Mouse (Mus musculus): Measurements from ENCODE around the gene Arhgap44.

Gene Arhgap44

DNA sequence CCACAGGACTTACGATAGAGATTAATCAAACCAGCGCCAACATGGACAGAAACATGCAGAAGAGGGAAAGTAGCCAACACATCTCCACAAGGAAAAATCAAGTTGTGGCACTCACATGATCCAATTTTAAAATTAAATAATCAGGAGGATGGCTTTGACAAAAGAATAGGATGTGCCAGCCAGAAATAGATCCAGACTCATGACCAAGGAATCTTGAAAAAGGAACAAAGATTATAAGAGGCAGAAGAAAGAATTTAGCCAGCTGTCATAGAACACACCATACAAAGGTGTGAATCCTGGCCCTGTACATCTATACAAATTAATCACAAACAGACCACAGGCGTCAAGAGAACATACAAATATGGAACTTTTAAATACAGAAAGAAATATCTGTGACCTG, 82.5 kb downstream of the Arhgap44 start:
- DNase-seq: no peak

DNA sequence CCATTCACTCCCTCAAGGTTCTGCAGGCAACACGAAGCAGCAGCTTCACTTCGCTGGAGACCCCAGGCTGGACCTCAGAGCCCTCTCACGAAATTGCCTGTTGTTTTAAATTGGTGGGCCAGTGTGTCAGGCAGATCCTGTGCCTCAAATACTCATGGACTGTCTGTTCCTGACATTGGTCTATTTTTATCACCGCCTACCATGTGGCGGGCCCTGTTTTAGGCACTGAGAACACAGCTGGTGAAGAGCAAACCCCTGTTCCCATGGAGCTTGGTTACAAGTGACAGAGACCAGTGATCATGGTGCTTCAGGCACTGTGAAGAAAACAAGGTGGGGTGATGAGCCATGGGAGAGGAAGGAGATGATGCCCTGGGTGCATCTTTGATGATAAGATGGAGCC, 93.2 kb downstream of the Arhgap44 start:
- no peak for DNase-seq

DNA sequence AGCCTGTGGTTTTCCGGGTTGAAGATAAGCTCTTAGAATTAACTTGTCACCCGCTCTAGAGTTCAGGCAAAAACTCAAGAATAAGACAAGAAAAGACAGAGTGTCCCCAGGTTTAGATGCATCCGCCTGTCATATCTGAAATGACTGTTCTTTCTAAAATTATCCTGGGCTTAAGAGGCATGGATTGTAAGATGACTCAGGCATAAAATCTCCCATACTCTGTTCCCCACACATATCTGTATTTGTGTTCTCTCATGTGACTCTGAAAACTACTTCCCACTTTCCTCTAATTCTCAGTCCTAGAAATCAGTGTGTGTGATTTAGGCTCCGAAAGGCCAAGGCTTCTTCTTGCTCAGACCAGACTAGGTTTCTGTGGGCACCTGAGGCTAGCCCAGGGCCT, 93.7 kb downstream of the Arhgap44 start:
- no peak for DNase-seq

- DNase-seq: no peak
Measured at GRCm38 (mm10) chr11:65065201-65065600, 97.6 kb downstream of the Arhgap44 start.

DNA sequence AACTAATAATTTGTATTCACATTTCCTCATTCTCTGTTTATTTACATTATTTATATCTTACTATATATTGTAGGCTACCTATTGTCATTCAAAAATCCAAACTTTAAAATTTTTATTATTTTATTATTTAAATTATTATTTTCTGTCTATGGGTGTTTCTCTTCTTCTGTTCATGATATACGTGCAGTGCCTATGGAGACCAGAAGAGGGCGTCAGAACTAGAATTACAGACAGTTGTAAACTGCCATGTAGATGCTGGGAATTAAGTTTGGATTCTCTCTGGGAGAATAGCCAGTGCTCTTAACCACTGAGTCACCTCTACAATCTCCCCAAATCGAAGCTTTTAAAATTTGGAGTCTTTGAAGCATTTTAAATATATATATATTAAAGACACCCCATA, 101.3 kb downstream of the Arhgap44 start:
- no peak for DNase-seq

DNA sequence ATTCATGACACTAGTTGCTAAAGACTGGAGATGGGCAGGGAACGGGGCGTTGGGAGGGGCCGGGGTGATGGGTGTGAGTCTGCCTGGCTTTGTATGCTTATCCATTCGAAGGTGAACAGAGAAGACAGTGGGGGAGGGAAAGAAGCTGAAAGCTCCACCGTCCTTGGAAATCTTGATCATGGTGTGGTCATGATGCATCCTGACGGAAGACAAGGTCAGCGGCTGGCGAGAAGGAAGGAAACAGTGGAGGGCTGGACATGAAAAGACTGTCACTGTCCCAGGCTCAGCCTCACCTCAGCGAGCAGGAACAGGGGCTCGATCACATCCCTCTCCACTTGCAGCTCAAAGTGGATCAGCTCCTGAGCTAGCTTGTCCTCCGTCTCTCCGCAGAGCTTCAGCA, 103.2 kb downstream of the Arhgap44 start:
- DNase-seq: no peak

GRCm38 (mm10) chr11:65058224-65058908, 104.4 kb downstream of the Arhgap44 start:
- no peak for DNase-seq

GRCm38 (mm10) chr11:65055596-65055995, 107.2 kb downstream of the Arhgap44 start:
- DNase-seq: no peak

DNA sequence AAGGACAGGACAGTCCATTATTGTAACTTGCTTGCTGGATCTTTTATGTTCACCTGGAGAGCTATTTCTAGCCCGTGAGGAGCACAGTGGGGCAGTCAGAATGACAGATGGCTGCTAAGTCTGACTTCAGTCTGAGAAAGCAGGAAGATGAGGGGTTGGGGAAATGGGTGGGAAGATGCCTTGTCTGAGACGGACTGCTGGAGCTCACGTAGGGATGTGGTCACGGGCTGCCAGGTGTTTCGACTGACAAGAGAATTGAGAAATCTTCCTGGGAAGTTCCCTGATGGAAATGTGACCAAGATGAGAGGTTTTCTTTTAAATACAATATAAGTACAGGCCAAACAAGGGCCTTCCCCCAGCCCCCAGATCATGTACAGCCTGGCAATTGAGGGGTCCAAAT, 108.5 kb downstream of the Arhgap44 start:
- DNase-seq: peak; percentile 31

DNA sequence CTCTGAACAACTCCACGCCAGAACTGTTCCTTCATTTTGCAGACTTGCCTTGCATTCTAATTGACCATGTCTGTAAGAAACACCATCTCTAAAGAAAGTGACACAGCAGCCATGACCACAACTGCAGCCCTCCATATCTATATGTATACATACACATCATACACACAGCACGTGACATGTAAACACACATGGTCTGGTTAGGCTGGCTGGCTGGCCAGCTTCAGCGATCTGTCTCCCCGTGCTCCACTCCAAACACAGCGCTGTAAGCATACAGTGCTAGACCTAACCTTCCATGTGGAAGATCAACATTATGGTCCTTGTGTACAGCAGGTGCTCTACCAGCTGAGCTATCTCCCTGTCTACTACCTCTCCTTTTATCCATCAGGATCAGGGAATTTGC, 111.9 kb downstream of the Arhgap44 start:
- no peak for DNase-seq

DNA sequence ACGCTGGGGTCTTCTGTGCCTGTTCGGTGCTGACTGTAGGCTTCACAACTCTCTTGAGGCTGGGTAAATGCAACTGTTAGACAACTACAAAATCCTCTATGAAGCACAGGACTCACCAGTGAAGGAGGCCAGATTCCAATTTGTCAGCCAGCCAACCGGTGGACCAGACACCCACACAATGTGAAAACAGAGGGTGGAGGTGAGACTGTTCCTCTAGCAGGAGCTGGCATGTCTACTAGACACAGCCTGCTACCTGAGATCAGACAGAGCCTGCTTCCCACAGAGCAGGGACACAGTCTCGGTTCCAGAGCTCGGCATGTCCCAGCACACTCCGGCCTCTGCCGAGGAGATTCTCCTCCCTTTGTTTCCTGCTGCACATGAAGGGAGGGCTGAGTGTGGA, 113.7 kb downstream of the Arhgap44 start:
- DNase-seq: peak; percentile 88

GRCm38 (mm10) chr11:65040556-65040955, 122.2 kb downstream of the Arhgap44 start:
- peak; percentile 40 for DNase-seq

DNA sequence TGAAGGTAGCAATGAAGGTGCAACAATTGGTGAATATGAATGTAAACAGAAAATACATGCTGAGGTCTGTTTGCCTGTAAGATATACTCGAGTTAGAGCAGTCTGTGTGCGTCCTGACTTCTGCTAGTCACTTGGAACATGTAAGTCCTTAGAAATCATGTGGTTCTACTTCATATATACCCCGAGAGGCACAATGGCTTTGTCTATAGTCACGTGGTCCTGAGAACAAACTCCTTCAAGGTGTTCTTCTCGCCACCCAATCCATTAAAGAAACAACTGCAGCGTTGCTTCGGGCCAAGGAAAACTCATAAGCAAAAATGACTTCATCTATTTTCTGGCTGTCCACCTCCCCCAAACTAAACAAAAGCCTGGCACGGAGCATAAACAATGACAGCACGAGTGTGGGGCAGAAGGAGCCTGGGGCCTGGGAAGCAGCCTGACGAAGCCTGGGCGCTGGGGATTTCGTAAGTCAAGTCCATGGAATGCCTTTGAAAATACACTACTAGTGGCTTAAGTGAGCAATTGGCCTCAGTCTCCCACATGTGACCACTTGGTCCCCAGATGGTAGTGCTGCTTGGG, 123.2 kb downstream of the Arhgap44 start:
- DNase-seq: no peak

DNA sequence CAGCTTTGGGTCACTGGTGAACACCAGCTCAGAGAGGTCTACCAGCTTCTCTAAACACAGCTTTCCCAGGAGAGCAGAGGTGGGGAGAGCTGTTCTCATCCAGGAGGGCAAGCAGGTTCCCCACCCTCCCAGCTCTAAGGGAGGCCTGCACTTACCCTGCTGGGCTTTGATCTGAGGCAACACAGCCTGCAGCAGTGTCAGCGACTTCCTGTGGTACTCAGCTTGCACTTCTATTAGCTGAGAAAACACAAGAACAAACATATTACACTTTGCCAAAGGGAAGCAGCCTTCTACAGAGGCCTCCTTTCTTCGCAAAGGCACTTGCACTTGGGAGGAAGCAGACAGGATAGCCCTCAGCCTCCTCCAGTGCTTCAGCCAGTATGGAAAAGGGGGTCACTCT, 123.8 kb downstream of the Arhgap44 start:
- no peak for DNase-seq

- no peak for DNase-seq
Measured at GRCm38 (mm10) chr11:65032221-65032620, 130.5 kb downstream of the Arhgap44 start.

DNA sequence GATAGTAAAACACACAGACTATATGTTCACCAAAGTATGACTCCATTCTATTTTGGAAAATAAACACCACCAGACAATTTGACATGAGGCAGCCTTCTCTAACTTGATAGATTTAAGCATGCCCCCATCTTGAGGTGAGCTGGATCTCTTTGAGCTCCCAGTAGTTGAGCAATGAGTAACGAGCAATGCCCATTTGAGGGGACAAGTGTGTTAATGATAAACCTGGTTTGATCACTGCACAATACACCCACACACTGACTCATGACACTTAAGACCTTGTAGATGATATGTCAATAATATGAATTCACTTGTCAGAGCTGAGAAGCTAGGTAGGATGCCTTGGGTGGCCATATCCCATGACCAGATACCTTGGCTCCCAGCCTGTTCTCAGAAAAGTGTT, 132.6 kb downstream of the Arhgap44 start:
- DNase-seq: no peak

DNA sequence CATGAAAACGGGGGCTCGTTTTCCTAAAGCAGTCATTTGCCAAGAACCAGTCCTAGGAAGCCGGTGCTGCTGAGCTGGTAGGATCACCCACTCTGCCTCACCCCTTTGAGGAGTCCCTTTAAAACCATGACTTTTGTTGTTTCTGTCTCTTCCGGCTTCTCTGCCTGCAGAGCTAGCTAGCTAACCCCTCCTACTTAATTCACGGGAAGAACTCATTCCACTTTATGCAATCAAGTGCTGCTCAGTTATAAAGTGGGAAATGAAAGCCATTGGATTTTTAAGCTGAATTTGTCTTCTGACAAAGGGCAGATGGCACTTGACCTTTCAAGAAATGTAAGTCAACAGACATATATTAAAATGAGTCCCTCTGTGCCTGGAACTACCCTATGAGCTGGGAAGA, 134.7 kb downstream of the Arhgap44 start:
- DNase-seq: no peak

DNA sequence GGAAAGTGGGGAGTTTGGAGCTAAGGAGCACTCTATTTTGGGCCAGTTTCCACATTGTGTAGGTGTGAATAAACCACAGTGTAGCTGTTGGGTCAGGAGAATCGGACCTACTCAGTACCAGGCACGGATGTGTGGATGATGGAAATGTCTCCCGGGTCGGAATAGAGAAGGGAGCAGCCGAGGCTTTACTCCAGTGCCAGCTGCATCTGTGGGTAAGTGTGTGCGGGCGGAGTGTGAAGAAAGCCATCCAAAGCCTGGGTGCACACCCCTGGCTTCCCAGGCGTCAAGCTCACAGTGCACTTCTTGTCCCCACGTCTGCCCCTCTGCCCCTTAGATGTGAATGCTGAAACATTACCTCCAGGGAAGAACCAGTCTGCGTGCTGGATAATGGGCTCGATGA, 140.0 kb downstream of the Arhgap44 start:
- no peak for DNase-seq

DNA sequence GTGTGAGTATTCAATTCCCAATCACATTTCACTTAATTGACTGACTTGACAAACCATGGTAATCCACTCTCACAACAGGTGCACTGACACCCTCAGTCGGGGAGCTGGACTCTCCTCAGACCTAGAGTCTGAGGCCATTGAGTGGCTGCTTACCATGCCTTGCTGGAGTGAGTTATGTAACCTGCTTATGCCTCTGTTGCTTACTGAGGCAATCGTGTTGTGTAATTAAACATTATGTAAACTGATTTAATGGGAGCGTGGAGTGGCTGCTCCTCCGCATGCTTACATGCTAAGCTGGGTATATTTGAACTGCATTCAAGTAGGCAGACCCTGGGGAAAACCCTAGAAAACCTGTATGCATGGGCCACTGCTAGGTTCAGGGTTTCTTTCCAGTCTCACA, 142.0 kb downstream of the Arhgap44 start:
- no peak for DNase-seq

DNA sequence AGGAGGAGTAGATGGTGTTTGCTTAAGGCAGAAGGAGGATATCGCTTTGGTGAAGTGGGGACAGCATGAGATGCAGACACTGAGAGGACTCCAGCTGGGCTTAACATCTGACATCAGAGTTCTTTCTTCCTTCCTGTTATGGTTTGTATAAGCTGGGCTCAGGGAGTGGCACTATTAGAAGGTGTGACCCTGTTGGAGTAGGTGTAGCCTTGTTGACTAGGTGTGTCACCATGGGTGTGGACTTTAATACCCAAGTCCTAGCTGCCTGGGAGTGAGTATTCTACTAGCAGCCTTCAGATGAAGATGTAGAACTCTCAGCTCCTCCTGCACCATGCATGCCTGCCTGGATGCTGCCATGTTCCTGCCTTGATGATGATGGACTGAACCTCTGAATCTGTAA, 146.0 kb downstream of the Arhgap44 start:
- no peak for DNase-seq

DNA sequence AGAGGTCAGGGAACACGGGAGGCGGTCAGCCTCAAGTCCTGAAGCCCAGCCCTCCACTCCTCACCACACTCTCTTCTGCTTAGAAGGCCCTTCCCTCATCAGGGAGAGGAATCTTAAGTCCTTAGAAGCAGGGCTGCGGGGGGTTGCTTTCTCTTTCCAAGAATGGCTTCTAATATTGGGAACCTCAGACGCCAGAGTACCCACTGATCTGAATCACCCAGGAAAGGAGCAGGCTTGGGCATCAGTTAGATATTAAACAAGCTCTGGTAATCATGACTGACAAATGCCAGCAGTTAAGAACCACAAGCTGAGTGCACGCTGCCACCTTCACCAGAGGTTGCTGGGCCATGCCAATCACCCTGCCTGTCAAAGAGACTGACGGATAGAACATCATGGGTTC, 148.9 kb downstream of the Arhgap44 start:
- DNase-seq: no peak

DNA sequence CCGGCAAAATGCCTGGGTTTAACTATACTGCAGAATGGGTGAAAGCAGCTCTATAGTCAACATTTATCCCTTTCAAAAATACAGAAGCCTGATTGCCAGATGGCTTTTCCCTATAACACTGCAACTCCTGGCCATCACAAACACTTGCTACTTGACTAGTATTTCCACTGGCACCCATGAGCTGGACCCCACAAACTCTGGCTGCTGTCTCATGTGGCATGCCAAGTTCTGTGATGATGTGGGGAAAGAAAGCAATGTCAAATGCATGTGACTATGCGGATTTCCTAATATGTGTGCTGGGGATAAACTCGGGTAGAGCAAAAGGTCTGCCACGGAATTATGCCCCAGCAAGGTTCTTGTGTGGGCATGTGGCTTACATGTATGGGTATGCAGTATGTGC, 156.7 kb downstream of the Arhgap44 start:
- no peak for DNase-seq

- DNase-seq: no peak
Measured at GRCm38 (mm10) chr11:65004836-65005235, 157.9 kb downstream of the Arhgap44 start.

DNA sequence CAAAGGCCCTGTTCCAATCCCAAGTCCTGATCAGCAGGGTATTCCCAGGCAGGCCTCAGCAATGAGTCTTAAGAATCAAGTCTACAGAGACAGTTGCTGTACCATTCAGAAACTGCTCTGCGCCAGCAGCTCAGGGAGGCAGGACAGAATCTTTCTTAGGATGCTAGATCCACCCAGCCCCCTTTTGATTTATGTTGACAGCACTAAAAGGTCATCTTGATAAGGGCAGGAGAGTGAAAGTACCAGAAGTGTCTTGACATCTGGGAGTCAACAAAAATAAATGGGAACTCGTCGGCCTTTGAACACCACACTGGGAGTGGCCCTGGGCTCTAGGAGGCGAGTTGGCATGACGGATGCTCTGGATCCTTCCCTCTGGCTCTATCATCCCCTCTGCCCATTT, 159.2 kb downstream of the Arhgap44 start:
- no peak for DNase-seq

DNA sequence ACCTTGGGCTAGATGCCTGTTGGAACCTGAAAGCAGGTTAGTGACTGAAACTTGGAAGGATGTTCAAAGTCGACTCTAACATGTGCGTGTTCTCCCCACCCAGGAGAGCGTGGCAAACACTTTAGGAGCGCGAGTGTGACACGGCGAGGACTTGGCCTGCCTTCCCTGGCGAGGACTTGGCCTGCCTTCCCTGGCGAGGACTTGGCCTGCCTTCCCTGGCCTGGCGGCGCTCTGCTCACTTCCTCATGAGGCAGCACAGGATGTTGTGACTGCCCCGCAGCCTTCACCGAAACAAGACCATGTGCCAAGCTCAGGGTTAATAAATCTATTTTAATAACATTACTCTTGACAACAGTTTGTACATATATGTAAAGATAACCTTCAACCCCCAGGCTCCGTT, 161.0 kb downstream of the Arhgap44 start:
- peak; percentile 59 for DNase-seq
